Mouse (Mus musculus) liver, embryonic 14.5 days (tissue): ENCODE data around the gene Hist1h3g. TPM values are rescaled to one million over a fixed set of nuclear protein-coding genes. Genes with fewer than 3 reads are reported as not detected.
A peak's percentile ranks its signal among the peaks of the same experiment; 100 is the strongest.
"Not testable (repeated sequence)": the region's sequence is repeated elsewhere in the genome, so short reads cannot be mapped to it uniquely, and the experiment has no call there.

Experiments
- ATAC-seq: fragments of 200-750 bp; cut with Nextera tagmentation; 2 replicates; pipeline ENCODE4 v1.8.0; 2017; ENCODE audit warnings: moderate number of reproducible peaks, mild to moderate bottlenecking, moderate library complexity; ENCODE audit not compliant: insufficient read depth
- DNase-seq, 3 experiments: peaks; one replicate each; pipeline ENCODE4 v3.0.0-alpha.2; 2012 to 2013; ENCODE audit warnings: low read depth in 3 of 3, low spot score in 3 of 3
- H3K27ac ChIP-seq: fragments of 300-500 bp; sonication (generic); 2 replicates; pipeline ENCODE4 v1.5.1; 2014; ENCODE audit warnings: moderate library complexity, mild to moderate bottlenecking, control low read depth, inconsistent platforms
- H3K27me3 ChIP-seq: fragments of 300-500 bp; sonication (generic); 2 replicates; pipeline ENCODE4 v1.6.1; 2014; ENCODE audit warnings: mild to moderate bottlenecking, low read length, moderate library complexity; ENCODE audit not compliant: control insufficient read depth, insufficient read depth
- H3K36me3 ChIP-seq: fragments of 300-500 bp; sonication (generic); replicated peaks from 2 replicates; pipeline ENCODE4 v1.6.1; 2014; ENCODE audit warnings: low read depth; ENCODE audit not compliant: control insufficient read depth, insufficient read depth
- H3K4me1 ChIP-seq, 2 experiments: fragments of 200-500 bp in 1 of 2; fragments of 300-500 bp in 1 of 2; sonication (generic) in 1 of 2; replicated peaks; 2 replicates each; pipeline ENCODE4 v1.6.1; 2012 to 2014; ENCODE audit warnings: antibody characterized with exemption in 1 of 2, inconsistent platforms in 1 of 2, low read length in 1 of 2; ENCODE audit not compliant: control insufficient read depth in 2 of 2, insufficient read depth in 2 of 2
- H3K4me2 ChIP-seq: fragments of 300-500 bp; sonication (generic); 2 replicates; pipeline ENCODE4 v1.6.1; 2014; ENCODE audit warnings: low read depth, mild to moderate bottlenecking, control low read depth, moderate library complexity
- H3K4me3 ChIP-seq, 2 experiments: fragments of 200-500 bp in 1 of 2; fragments of 300-500 bp in 1 of 2; sonication (generic) in 1 of 2; 2 replicates each; pipeline ENCODE4 v1.5.1; 2012 to 2014; ENCODE audit warnings: low read depth in 2 of 2, low read length in 2 of 2, mild to moderate bottlenecking in 2 of 2, control low read depth in 1 of 2, inconsistent platforms in 1 of 2, moderate library complexity in 1 of 2; ENCODE audit not compliant: insufficient read depth in 1 of 2
- H3K9ac ChIP-seq: fragments of 300-500 bp; sonication (generic); replicated peaks from 2 replicates; pipeline ENCODE4 v1.6.1; 2014; ENCODE audit warnings: mild to moderate bottlenecking, control low read depth, moderate library complexity
- H3K9me3 ChIP-seq: fragments of 300-500 bp; sonication (generic); 2 replicates; pipeline ENCODE4 v1.6.1; 2016; ENCODE audit warnings: low read length, mixed read lengths; ENCODE audit not compliant: control insufficient read depth
- CTCF ChIP-seq: IDR thresholded peaks from 2 replicates; pipeline ENCODE4 v1.5.1; 2016; ENCODE audit warnings: antibody characterized with exemption, low read depth, control low read depth
- EP300 ChIP-seq: IDR thresholded peaks from 2 replicates; pipeline ENCODE4 v1.6.1; 2016; ENCODE audit warnings: antibody characterized with exemption, low read depth
- WGBS: fragments of 180-500 bp; shearing (Covaris S2); extraction: QIAGEN DNeasy Blood & Tissue Kit; methylation state at CpG from one replicate; pipeline ENCODE4 v1.1.7; 2014; ENCODE audit not compliant: insufficient replicate concordance; 5-methylcytosine and 5-hydroxymethylcytosine counted together
- polyA plus RNA-seq, 2 experiments: library from polyadenylated mRNA; depleted of rRNA in 1 of 2; stranded (reverse) in 1 of 2; unstranded in 1 of 2; fragments of >200 nt; fragmentation: Nextera tagmentation in 1 of 2; extraction: Ambion mirVana in 1 of 2; gene quantifications; 2 replicates each; pipeline versions ENCODE4 v1.2.1 to v1.2.3; 2012 to 2014

The Hist1h3g gene
- polyA plus RNA-seq, 2 experiments: 8.6 to 48.1 TPM

GRCm38 (mm10) chr13:23571022-23571503, 35.8 kb downstream of the Hist1h3g start, which contains the start of the genes Hist1h2ae and Hist1h2bg:
Gene Hist1h2ae (minus strand): TSS chr13:23571220.
Gene Hist1h2bg (plus strand): TSS chr13:23571396.
- DNase-seq (peak; percentile 94 to 97 (median 94)), ATAC-seq (peak; percentile 76)
- TF ChIP-seq CTCF (no peak), EP300 (peak; percentile 50; the same call in 1 of the 2 replicates)
- H3K4me2 ChIP-seq: peak within 1 kb of the TSS; percentile 79
- H3K9ac ChIP-seq: peak within 1 kb of the TSS; percentile 99
- H3K4me1 ChIP-seq: peaks cover 9 to 16% of the 10 kb centered on the region in 2 experiments
- peak within 1 kb of the TSS; percentile 98 for H3K27ac ChIP-seq
- peak within 1 kb of the TSS; percentile 65 to 81 for H3K4me3 ChIP-seq
- H3K9me3 ChIP-seq: no peaks in the 10 kb centered on the region
- no peaks in the 10 kb centered on the region for H3K36me3 ChIP-seq
- under 1% methylated on average over 18 of the region's 18 CpGs for WGBS
- no peaks in the 10 kb centered on the region for H3K27me3 ChIP-seq

DNA sequence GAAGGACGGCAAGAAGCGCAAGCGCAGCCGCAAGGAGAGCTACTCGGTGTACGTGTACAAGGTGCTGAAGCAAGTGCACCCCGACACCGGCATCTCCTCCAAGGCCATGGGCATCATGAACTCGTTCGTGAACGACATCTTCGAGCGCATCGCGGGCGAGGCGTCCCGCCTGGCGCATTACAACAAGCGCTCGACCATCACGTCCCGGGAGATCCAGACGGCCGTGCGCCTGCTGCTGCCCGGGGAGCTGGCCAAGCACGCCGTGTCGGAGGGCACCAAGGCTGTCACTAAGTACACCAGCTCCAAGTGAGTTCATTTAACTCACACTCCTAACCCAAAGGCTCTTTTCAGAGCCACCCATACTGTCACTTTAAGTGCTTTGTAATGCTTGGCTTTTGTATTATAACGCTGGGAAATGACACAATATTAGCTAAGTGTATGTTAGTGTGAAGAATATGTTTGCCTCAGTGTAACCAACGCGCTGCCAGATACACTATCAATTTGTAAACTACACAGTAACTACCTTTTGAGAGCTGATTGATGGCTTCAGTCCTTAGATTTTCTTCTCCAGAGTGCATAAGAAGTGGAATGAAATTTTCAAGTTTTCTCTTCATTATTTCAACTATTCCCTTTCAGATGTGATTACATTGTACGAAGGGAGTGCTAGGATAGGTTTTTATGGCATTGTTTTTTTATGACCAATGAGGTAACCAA, 36.4 kb downstream of the Hist1h3g start:
- not testable (repeated sequence) for H3K36me3 ChIP-seq, H3K9me3 ChIP-seq, H3K27me3 ChIP-seq
- Histone ChIP-seq H3K4me2 (peak overlapping the region; percentile 79), H3K9ac (peak overlapping the region; percentile 99), H3K27ac (peak overlapping the region; percentile 98), H3K4me3 (peak overlapping the region; percentile 65 to 81), H3K4me1 (peaks cover 10 to 16% of the 10 kb centered on the region in 2 experiments)
- DNase-seq: peak in 1 of 3 experiments; percentile 62
- peak; percentile 2 for ATAC-seq
- TF ChIP-seq EP300: peak; percentile 56
- WGBS: 0% methylated on average over 9 of the region's 34 CpGs

DNA sequence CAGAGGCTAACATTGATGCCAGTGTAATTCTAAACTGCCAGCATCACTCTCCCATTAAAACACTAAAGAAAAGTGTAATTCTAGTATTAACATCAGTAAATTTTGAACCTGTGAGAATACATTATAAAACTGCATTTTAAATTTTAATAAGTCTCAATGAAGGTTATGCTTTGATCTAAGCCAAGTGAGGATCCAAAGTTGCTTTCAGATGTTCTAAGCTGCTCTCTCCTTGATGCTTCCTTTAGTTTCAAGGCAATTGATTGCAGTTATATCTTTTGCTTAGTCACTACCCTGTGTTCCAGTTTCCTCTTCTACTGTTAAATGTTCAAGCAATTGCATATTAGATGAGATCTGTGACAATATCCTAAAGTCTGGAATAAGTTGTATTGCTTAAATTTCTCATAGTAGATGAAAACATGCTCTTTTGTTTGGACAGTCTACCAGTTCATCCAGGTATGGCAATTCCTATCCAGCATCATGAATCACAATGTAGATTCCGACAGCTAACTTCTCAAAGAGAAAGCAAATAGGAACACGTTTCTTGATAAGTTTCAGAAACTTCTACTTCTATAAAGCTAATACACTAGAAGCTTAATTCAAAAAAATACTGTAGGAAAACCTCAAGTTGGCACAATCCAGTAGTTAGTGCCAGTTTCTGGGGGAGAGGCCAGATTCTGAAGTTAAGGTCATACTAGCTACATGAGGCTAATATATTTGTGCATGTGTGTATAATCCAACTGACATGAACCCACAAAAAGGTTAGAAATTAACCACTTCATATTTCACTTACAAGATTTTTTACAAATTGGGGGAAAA, 37.2 kb downstream of the Hist1h3g start:
- Histone ChIP-seq H3K4me3 (peak overlapping the region; percentile 65 to 81; a peak in 3 of 4 replicates), H3K36me3 (no peaks in the 10 kb centered on the region), H3K4me1 (peaks cover 16 to 20% of the 10 kb centered on the region in 2 experiments), H3K27me3 (no peaks in the 10 kb centered on the region), H3K9ac (peak overlapping the region; percentile 99), H3K9me3 (no peaks in the 10 kb centered on the region), H3K4me2 (peak overlapping the region; percentile 79), H3K27ac (peak overlapping the region; percentile 98)
- DNase-seq: peak in 1 of 3 experiments; percentile 66
- WGBS: 25% methylated on average over 2 of the region's 2 CpGs
- no peak for ATAC-seq
- no peak for TF ChIP-seq EP300
- no peak for TF ChIP-seq CTCF

DNA sequence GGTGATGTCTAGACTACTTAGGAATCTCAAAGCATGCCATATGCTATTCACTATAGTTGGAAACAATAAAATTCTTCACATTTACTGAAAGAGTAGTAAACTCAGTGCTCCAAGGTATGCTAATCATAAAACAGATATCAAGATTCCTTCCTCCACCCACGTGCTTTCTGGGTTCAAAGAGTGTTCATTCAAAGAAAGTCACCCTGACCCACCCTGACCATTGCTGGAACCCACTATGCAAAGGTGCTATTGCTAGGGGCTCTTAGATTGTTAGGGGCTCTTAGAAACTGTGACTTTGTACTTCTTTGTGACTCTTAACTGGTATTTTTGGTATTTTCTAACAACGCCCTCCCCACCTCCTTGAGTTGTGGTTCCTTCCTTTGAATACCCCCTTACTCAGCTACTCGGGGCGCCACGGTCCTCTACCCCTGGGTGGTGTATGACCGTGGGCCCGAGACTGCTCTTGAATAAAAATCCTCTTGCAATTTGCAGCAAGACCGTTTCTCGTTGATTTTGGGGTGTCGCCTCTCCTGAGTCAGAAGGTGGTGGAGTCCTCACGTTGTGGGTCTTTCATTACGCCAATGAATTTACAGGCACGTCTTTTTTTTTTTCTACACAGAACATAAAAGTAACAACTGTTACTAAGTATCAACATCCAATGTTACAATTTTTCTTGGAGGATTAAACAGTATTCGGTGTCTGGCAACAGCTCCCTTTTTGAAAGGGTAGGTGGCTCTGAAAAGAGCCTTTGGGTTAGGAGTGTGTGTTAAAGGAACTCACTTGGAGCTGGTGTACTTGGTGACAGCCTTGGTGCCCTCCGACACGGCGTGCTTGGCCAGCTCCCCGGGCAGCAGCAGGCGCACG, 38.0 kb downstream of the Hist1h3g start:
- peak overlapping the region; percentile 65 to 81 for H3K4me3 ChIP-seq
- peak overlapping the region; percentile 99 for H3K9ac ChIP-seq
- not testable (repeated sequence) for H3K36me3 ChIP-seq, DNase-seq, H3K9me3 ChIP-seq, H3K27me3 ChIP-seq, ATAC-seq
- H3K27ac ChIP-seq: peak overlapping the region; percentile 98
- H3K4me2 ChIP-seq: peak overlapping the region; percentile 79
- WGBS: 4% methylated on average over 18 of the region's 20 CpGs
- H3K4me1 ChIP-seq: peaks cover 16 to 19% of the 10 kb centered on the region in 2 experiments
